Mouse (Mus musculus) liver, adult 10 weeks (tissue): ENCODE data around the gene Olfr812. TPM values are rescaled to one million over a fixed set of nuclear protein-coding genes. Genes with fewer than 3 reads are reported as not detected.

ENCODE experiments used
- polyA plus RNA-seq: library from polyadenylated mRNA; stranded (reverse); fragments of 350-450 nt; fragmentation: Illumina TruSeq; extraction: RNeasy Lipid Tissue Mini Kit (QIAGEN cat#74804); gene quantifications from one replicate; pipeline ENCODE4 v1.2.3, GENCODE M21; 2014; ENCODE audit warnings: low read depth, low replicate concordance

Gene Olfr812
- polyA plus RNA-seq, result not detected

GRCm38 (mm10) chr10:129845994-129846393, at the start of gene Olfr812:
Gene Olfr812 (minus strand): TSS chr10:129846094.

GRCm38 (mm10) chr10:129879751-129880150, 33.9 kb upstream of the Olfr812 start, which contains the start of gene Olfr814:
Gene Olfr814 (minus strand): TSS chr10:129879851.

GRCm38 (mm10) chr10:129855067-129855466, 9.2 kb upstream of the Olfr812 start, which contains the start of gene Olfr813:
Gene Olfr813 (plus strand): TSS chr10:129855367.

GRCm38 (mm10) chr10:129804296-129804695, 41.6 kb downstream of the Olfr812 start, which contains the start of gene Olfr811:
Gene Olfr811 (minus strand): TSS chr10:129804396.

GRCm38 (mm10) chr10:129794817-129795216, 51.1 kb downstream of the Olfr812 start, which contains the start of gene Olfr810:
Gene Olfr810 (minus strand): TSS chr10:129794917.

Other genes with a start within 250 kb of the Olfr812 start
- not detected for gene Olfr796, start 233.5 kb downstream of the Olfr812 start, polyA plus RNA-seq
- gene Olfr798, start 218.2 kb downstream of the Olfr812 start, polyA plus RNA-seq, result not detected
- not detected for gene Olfr799, start 208.6 kb downstream of the Olfr812 start, polyA plus RNA-seq
- not detected for gene Olfr800, start 188.4 kb downstream of the Olfr812 start, polyA plus RNA-seq
- gene Olfr801, start 172.2 kb downstream of the Olfr812 start, polyA plus RNA-seq, result not detected
- not detected for gene Olfr802, start 157.9 kb downstream of the Olfr812 start, polyA plus RNA-seq
- not detected for gene Olfr803, start 151.8 kb downstream of the Olfr812 start, polyA plus RNA-seq
- gene Olfr804, start 142.9 kb downstream of the Olfr812 start, polyA plus RNA-seq, result not detected
- gene Olfr805, start 116.7 kb downstream of the Olfr812 start, polyA plus RNA-seq, result not detected
- gene Olfr806, start 104.2 kb downstream of the Olfr812 start, polyA plus RNA-seq, result not detected
- not detected for gene Olfr807, start 88.3 kb downstream of the Olfr812 start, polyA plus RNA-seq
- not detected for gene Olfr808, start 80.6 kb downstream of the Olfr812 start, polyA plus RNA-seq
- not detected for gene Olfr809, start 71.5 kb downstream of the Olfr812 start, polyA plus RNA-seq
- gene Olfr810, start 51.2 kb downstream of the Olfr812 start, polyA plus RNA-seq, result not detected
- gene Olfr811, start 41.7 kb downstream of the Olfr812 start, polyA plus RNA-seq, result not detected
- not detected for gene Olfr813, start 9.3 kb upstream of the Olfr812 start, polyA plus RNA-seq
- not detected for gene Olfr814, start 33.8 kb upstream of the Olfr812 start, polyA plus RNA-seq
- gene Olfr815, start 59.8 kb upstream of the Olfr812 start, polyA plus RNA-seq, result not detected
- not detected for gene Olfr816, start 69.5 kb upstream of the Olfr812 start, polyA plus RNA-seq
- not detected for gene Olfr818, start 103.0 kb upstream of the Olfr812 start, polyA plus RNA-seq
- gene Olfr819, start 121.2 kb upstream of the Olfr812 start, polyA plus RNA-seq, result not detected
- gene Olfr247, start 130.0 kb upstream of the Olfr812 start, polyA plus RNA-seq, result not detected
- gene Gm10310, start 139.0 kb upstream of the Olfr812 start, polyA plus RNA-seq, result not detected
- gene Olfr820, start 166.5 kb upstream of the Olfr812 start, polyA plus RNA-seq, result not detected
- gene Olfr821, start 184.3 kb upstream of the Olfr812 start, polyA plus RNA-seq, result not detected
- not detected for gene Olfr822, start 225.1 kb upstream of the Olfr812 start, polyA plus RNA-seq